Mouse (Mus musculus): ENCODE results near the gene Nfkbiz. TPM values are rescaled to one million over a fixed set of nuclear protein-coding genes. Genes with fewer than 3 reads are reported as not detected.

The Nfkbiz gene
- polyA plus RNA-seq, 1 experiment from 2014 or later, result 1.8 TPM

GRCm38 (mm10) chr16:55776329-55776728, 62.4 kb downstream of the Nfkbiz start:
- 84% methylated on average over 11 of the region's 11 CpGs for WGBS
- no peak for ATAC-seq
- Histone ChIP-seq H3K27me3 (replicated peaks; ENCODE audit: control insufficient read depth, insufficient read depth, low read length) (no peaks in the 10 kb centered on the region), H3K36me3 (ENCODE audit: control insufficient read depth, insufficient read depth, low read length) (no peaks in the 10 kb centered on the region), H3K4me3 (ENCODE audit: low read length) (no peak overlapping the region), H3K4me1 (ENCODE audit: control insufficient read depth, insufficient read depth, low read depth, low read length) (no peaks in the 10 kb centered on the region), H3K9me3 (ENCODE audit: control insufficient read depth, low read length) (no peaks in the 10 kb centered on the region), H3K27ac (ENCODE audit: low read depth, low read length) (no peak overlapping the region), H3K4me2 (ENCODE audit: low read length) (no peak overlapping the region), H3K9ac (ENCODE audit: low read depth, low read length) (no peak overlapping the region)

- 83% methylated on average over 3 of the region's 3 CpGs for WGBS
- no peaks in the 10 kb centered on the region for H3K9me3 ChIP-seq (ENCODE audit: control insufficient read depth, low read length)
These were observed 68.5 kb downstream of the Nfkbiz start for GRCm38 (mm10) chr16:55770247-55770646.

More at GRCm38 (mm10) chr16:55770247-55770646, 68.5 kb downstream of the Nfkbiz start:
- H3K4me2 ChIP-seq (ENCODE audit: low read length), result no peak overlapping the region
- H3K4me1 ChIP-seq (ENCODE audit: control insufficient read depth, insufficient read depth, low read depth, low read length), result no peaks in the 10 kb centered on the region
- no peak for ATAC-seq
- no peaks in the 10 kb centered on the region for H3K36me3 ChIP-seq (ENCODE audit: control insufficient read depth, insufficient read depth, low read length)
- no peak overlapping the region for H3K9ac ChIP-seq (ENCODE audit: low read depth, low read length)
- no peaks in the 10 kb centered on the region for H3K27me3 ChIP-seq (replicated peaks; ENCODE audit: control insufficient read depth, insufficient read depth, low read length)
- no peak overlapping the region for H3K27ac ChIP-seq (ENCODE audit: low read depth, low read length)
- H3K4me3 ChIP-seq (ENCODE audit: low read length), result no peak overlapping the region

Other genes starting within 250 kb of the Nfkbiz start
- gene Nxpe3, start 56.4 kb upstream of the Nfkbiz start, polyA plus RNA-seq (2015; fragmentation: Nextera tagmentation; extraction: Ambion mirVana), result 1.5 and 1.6 TPM in 2 replicates
- 9.5 and 11.6 TPM in 2 replicates for gene Cep97, start 96.0 kb upstream of the Nfkbiz start, polyA plus RNA-seq (2015; fragmentation: Nextera tagmentation; extraction: Ambion mirVana)
- gene Rpl24, start 127.4 kb upstream of the Nfkbiz start, polyA plus RNA-seq (2015; fragmentation: Nextera tagmentation; extraction: Ambion mirVana), result 404 and 411 TPM in 2 replicates
- 21.0 and 23.0 TPM in 2 replicates for gene Zbtb11, start 135.0 kb upstream of the Nfkbiz start, polyA plus RNA-seq (2015; fragmentation: Nextera tagmentation; extraction: Ambion mirVana)
- gene Pcnp, start 190.8 kb upstream of the Nfkbiz start, polyA plus RNA-seq (2015; fragmentation: Nextera tagmentation; extraction: Ambion mirVana), result 190 and 191 TPM in 2 replicates
- gene Trmt10c, start 198.9 kb upstream of the Nfkbiz start, polyA plus RNA-seq (2015; fragmentation: Nextera tagmentation; extraction: Ambion mirVana), result 17.1 and 17.5 TPM in 2 replicates
- 41.0 and 41.4 TPM in 2 replicates for gene Senp7, start 209.4 kb upstream of the Nfkbiz start, polyA plus RNA-seq (2015; fragmentation: Nextera tagmentation; extraction: Ambion mirVana)

Data from hindbrain, embryonic 16.5 days (tissue).